Mouse (Mus musculus) induced T-regulatory cell, adult 2 months (primary cell): Measurements from ENCODE around the gene Hnrnpf.

Source experiments
- DNase-seq: peaks from one replicate; pipeline ENCODE4 v3.0.0-alpha.2; 2012; ENCODE audit warnings: low read depth

Hnrnpf gene

GRCm38 (mm10) chr6:117920659-117921640, 20.8 kb downstream of the Hnrnpf start:
- peak; percentile 89 for DNase-seq

- DNase-seq: no peak
Observed at GRCm38 (mm10) chr6:117922041-117922440, 21.9 kb downstream of the Hnrnpf start.

- DNase-seq: peak; percentile 17
Observed at GRCm38 (mm10) chr6:117926871-117927491, 26.9 kb downstream of the Hnrnpf start.

GRCm38 (mm10) chr6:117927955-117928354, 27.8 kb downstream of the Hnrnpf start:
- no peak for DNase-seq

- DNase-seq: no peak
Observed at GRCm38 (mm10) chr6:117928746-117929145, 28.6 kb downstream of the Hnrnpf start.

- DNase-seq: no peak
Observed at GRCm38 (mm10) chr6:117929945-117930655, 30.0 kb downstream of the Hnrnpf start.

GRCm38 (mm10) chr6:117932325-117933051, 32.4 kb downstream of the Hnrnpf start:
- peak; percentile 50 for DNase-seq

- peak; percentile 9 for DNase-seq
Observed at GRCm38 (mm10) chr6:117934301-117934700, 34.2 kb downstream of the Hnrnpf start.

GRCm38 (mm10) chr6:117935681-117936612, 35.8 kb downstream of the Hnrnpf start:
- no peak for DNase-seq

GRCm38 (mm10) chr6:117937222-117937932, 37.3 kb downstream of the Hnrnpf start, which contains the start of gene Fxyd4:
Fxyd4 (minus strand) TSS chr6:117937692.
- DNase-seq: peak; percentile 60

GRCm38 (mm10) chr6:117938951-117939350, 38.8 kb downstream of the Hnrnpf start:
- no peak for DNase-seq

- no peak for DNase-seq
Observed at GRCm38 (mm10) chr6:117942769-117943168, 42.6 kb downstream of the Hnrnpf start.

GRCm38 (mm10) chr6:117943899-117944298, 43.8 kb downstream of the Hnrnpf start:
- no peak for DNase-seq

- peak; percentile 51 for DNase-seq
Observed at GRCm38 (mm10) chr6:117952330-117952729, 52.2 kb downstream of the Hnrnpf start.

GRCm38 (mm10) chr6:117956161-117956560, 56.0 kb downstream of the Hnrnpf start:
- DNase-seq: no peak

- DNase-seq: no peak
Observed at GRCm38 (mm10) chr6:117956851-117957501, 56.9 kb downstream of the Hnrnpf start.

GRCm38 (mm10) chr6:117963201-117963600, 63.1 kb downstream of the Hnrnpf start:
- peak; percentile 21 for DNase-seq

- peak; percentile 31 for DNase-seq
Observed at GRCm38 (mm10) chr6:117966729-117967128, 66.6 kb downstream of the Hnrnpf start.
